Mouse (Mus musculus) CD4-positive, CD25-positive, alpha-beta regulatory T cell, adult 9 weeks (primary cell): ENCODE measurements around the gene Olfr1121. TPM values are rescaled to one million over a fixed set of nuclear protein-coding genes. Genes with fewer than 3 reads are reported as not detected.

Experiments used
- polyA plus RNA-seq: library from polyadenylated mRNA; unstranded; fragments of 100-300 nt; shearing (Covaris generic); gene quantifications from one replicate; pipeline ENCODE4 v1.2.1, GENCODE M21; 2017

Olfr1121 gene
- not detected for polyA plus RNA-seq

DNA sequence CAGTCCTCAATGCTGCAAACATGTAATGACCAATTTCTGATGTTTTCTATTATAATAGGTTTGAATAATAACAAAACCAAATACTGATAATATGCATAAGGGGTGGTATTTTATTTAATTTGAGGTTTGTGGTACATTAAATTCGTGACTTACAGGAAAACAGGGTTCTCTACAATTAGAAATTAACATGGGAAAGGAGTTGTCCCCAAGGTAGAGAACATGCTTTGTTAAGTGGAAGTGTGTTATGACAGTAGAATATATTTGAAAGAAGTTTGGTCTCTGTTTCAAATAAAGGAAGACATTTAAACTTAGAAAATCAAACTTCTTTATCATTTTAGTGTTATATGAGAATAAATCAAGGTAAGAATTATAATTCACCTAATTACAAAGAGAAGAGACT lies at the start of gene Olfr1121:
Gene Olfr1121 (plus strand): TSS at position 301 of the 400 bp plus-strand sequence.

DNA sequence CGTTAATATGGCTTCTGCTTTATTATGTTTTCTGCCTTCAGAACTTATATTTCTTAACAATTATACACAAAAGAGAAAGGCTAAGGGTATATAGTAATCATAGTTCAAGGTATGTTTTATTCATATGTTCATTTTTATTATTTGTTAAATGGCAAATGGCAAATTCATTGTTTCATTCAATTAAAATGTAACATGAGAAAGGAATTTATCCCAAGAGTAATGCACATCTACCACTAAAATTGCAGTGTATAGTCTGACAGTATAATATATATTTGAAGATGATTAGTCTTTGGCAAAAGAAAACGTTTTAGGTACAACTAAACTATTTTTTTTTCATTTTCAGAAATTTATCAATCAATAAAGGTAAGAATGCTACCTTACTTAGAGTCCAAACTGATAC lies 15.2 kb upstream of the Olfr1121 start, which contains the start of gene Olfr1120:
Gene Olfr1120 (plus strand): TSS at position 301 of the 400 bp plus-strand sequence.

DNA sequence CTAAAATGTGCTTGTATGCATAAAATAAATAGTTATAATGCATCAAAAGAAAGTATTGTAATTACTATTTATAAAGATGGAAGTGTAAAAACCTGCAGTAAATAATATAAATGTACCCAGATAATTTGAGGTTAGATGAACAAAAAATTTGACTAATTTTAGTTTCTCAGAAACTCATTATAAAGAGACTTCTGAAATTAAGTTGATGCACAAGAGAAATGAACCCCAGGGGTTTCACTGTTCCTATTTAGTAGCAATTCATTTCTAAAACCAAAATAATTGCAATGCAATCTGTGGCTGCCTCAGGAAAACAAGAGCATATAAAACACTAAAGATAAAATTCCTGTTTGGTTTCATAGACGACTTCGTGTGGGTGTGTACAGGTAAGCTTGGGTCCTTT lies 15.9 kb downstream of the Olfr1121 start, which contains the start of gene Olfr1122:
Gene Olfr1122 (plus strand): TSS at position 301 of the 400 bp plus-strand sequence.

DNA sequence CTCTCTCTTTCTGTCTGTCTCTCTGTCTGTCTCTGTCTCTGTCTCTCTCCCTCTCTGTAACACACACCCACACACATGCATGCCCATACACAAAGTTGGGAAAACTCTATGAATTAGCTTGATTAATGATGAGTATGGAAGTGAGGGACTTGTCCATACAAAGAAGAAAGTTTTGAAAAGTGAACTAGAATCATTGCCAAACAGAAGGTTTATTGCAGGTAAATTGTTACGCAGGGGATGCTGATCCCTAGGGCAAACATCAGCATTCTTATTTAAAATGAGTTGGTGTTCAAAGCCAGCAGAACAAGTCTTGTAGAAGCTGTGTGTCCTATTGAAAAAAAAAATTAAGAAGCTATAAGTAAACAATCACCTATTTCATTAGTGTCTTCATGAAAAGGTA lies 46.6 kb downstream of the Olfr1121 start, which contains the start of gene Olfr1123:
Gene Olfr1123 (plus strand): TSS at position 301 of the 400 bp plus-strand sequence.

Other genes starting within 250 kb of the Olfr1121 start
- gene Olfr1110, start 229.6 kb upstream of the Olfr1121 start, polyA plus RNA-seq = not detected
- gene Olfr1111, start 217.3 kb upstream of the Olfr1121 start, polyA plus RNA-seq = not detected
- gene Olfr1112, start 182.1 kb upstream of the Olfr1121 start, polyA plus RNA-seq = not detected
- gene Olfr1113, start 160.9 kb upstream of the Olfr1121 start, polyA plus RNA-seq = not detected
- gene Olfr1115, start 121.9 kb upstream of the Olfr1121 start, polyA plus RNA-seq = not detected
- gene Olfr1116, start 102.4 kb upstream of the Olfr1121 start, polyA plus RNA-seq = not detected
- gene Olfr1118, start 62.3 kb upstream of the Olfr1121 start, polyA plus RNA-seq = not detected
- gene Olfr1120, start 15.1 kb upstream of the Olfr1121 start, polyA plus RNA-seq = not detected
- gene Olfr1122, start 16.0 kb downstream of the Olfr1121 start, polyA plus RNA-seq = not detected
- not detected for gene Olfr1123, start 46.7 kb downstream of the Olfr1121 start, polyA plus RNA-seq
- gene Olfr1124, start 60.4 kb downstream of the Olfr1121 start, polyA plus RNA-seq = not detected
- not detected for gene Olfr1126, start 84.1 kb downstream of the Olfr1121 start, polyA plus RNA-seq
- not detected for gene Pramel7, start 127.2 kb downstream of the Olfr1121 start, polyA plus RNA-seq
- gene Pramel6, start 136.7 kb downstream of the Olfr1121 start, polyA plus RNA-seq = not detected
- not detected for gene Olfr153, start 161.9 kb downstream of the Olfr1121 start, polyA plus RNA-seq
- not detected for gene Olfr1128, start 175.6 kb downstream of the Olfr1121 start, polyA plus RNA-seq
- gene Olfr1129, start 204.0 kb downstream of the Olfr1121 start, polyA plus RNA-seq = not detected
- not detected for gene Olfr1130, start 236.3 kb downstream of the Olfr1121 start, polyA plus RNA-seq